Mouse (Mus musculus): ENCODE results near the gene Phf21a.

Phf21a gene

DNA sequence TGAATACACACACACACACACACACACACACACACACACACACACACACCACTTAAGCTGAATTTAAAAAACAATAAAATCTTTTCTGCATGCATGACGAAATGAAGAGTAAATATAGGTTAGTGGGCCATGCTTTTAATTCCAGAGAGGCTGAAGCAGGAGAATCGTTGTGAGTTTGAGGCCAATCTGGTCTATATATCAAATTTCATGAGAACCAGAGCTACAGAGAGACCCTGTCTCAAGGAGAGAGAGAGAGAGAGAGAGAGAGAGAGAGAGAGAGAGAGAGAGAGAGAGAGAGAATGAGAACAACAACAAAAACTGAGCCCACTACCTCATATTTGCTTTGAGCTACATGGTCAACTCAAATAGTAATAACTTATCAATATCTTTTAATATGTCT lies at the start of gene Phf21a:
TSS of gene Phf21a (plus strand) at position 301 of the 400 bp plus-strand sequence.
- no peak for DNase-seq

DNA sequence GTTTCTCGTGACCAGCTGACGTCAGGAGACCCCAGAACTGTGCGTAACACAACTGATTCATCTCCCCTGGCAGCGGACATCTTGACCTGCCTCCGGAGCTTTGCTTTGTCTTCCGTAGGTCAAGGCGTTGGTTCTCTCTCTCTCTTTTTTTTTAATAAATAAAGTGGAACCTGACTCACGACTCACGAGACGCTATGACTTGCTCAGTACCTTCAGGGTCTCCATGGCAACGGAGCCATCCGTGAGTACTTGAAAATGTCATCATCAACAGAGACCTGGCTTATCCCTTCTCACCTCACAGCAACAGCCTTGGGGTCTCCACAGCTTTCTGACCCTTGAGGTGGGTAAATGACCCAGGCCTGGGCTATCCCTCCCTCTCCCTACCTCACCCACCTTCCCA lies 49.6 kb upstream of the Phf21a start:
- DNase-seq, result no peak

DNA sequence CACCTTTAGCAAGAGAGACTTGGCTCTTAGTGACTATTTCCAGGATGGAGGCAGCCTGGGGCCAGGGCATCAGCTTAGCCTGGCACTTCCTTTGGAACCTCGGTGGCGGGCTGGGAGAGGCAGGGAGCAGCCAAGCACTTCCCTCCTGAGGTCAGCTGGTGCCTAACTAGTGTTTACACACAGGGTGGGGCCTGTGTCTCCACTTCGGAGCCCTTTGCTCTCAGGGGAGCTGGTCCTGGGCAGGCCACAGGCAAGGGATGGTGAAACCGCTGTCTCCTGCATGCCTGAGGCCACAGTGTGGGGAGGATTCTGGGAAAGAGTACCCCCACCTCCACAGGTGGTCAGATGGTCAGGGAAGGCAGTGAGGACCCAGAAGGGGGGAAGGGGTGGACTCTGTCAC lies 45.3 kb upstream of the Phf21a start:
- DNase-seq, result peak; percentile 38 to 62

DNA sequence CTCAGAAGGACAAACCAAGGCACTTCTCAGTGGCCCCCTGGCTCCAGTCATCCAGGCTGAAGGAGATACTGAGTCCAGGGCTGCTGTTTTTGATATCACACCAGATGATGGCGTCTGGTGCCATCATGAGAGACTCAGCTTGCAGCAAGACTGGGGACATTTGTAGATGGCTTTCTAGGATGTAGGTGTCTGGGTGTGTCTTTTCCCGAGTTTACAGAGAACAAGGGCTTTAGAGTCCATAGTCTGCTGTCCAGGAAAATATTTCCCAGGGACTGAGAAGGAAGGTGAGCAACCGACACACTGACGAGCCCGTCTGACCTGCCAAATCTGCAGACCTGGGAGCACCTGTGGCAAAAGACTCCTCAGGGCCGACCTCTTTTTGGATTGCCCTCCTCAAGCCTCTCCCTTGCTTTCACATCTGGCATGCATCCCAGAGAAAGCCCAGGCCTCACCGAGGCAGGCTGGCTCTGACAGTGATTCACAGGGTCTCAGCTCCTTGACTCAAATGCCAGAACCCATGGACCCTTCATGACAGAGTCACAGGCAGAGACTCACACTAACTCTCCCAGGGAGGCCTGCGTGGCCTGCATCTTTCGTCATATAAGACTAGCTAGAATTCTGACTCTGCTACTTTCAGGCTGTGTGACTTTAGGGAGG lies 44.8 kb upstream of the Phf21a start:
- no peak for DNase-seq

DNA sequence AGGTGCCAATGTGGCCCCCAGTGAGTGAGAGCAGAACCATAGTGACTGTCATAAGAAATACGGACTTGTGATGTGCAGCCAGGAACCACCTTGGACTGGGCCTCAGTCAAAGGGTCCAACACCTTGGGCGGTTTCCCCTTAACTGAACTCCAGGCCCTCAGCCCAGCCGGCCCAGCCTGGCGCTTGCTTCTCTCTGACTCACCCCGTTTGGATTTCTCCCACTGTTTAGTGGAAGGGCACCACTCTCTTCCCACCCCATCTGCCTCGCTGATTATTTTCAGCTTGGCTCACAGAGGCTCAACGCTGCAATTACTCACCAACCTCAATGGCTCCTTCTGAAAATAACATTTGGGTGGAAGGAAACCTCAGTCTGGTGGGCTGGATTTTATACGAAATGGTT lies 40.7 kb upstream of the Phf21a start:
- DNase-seq, result no peak

DNA sequence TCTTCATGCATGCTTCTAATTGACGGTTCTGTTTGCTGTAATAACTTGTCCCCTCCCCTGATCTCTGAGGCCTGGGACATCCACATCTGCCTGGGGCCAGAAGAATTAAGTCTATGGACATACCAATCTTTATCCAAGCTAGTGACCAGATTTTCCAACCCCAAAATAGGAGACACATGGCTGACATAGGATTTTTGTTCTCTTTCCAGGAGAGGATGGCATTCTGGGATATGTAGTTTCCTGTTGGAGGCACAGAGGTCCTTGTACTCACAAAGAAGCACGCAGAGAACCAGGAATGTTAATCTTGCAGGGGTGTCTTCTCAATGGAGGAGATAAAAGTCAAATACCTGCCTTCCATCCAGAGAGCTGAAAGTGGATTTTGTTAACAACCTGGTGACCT lies 40.2 kb upstream of the Phf21a start:
- no peak for DNase-seq

DNA sequence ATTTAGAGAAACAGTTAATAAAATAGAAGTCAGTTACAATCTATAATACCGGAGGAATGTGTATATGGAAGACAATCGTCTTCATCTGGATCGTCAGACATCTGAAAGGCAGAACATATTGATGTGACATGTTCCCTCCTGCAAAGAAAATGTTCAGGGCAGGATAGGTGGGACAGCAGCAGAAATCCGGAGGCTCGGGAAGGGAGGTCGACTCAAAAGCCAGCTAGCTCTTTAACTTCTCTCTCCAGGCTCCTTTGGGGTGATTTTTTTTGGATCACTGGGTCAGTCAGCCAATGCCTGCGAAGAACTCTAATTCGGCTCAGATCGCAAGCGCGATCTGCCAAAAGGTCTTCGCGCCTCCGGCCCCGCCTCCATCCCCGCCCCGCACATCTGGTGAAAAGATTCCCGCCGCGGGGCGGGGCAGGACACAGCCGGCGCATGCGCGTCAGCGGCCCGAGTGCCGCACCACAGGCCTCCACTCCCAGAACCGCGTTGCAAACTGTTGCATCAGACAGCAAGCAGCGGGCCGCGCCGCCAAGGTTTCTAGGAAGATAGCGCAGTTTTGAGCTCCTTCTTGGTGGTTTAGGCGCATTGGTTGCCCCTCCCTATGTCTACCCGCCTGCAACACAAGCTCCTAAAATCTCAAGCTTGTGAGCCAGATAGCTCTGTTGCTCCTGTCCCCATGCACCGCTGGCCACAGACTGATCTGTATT lies 37.7 kb upstream of the Phf21a start:
- peak; percentile 90 to 93 for DNase-seq

DNA sequence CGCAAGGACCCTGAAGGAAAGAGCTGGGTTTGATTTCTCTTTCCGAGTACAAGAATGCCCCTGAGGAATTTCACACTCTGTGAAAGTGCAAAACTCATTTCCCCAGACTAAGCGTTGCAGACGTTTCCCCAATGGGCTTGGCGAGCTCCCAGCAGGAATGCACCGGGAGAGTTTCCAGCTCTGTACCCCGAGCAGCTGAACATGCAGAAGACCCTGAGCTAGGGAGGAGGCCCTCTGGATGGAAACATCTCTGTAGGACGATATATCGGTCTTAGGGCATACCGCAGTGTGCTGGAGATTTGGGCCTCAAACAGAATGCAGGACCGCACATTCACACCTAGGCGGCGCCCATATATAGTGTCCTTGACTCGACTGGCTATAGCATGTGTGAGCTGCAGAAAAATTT lies 37.1 kb upstream of the Phf21a start:
- peak; percentile 46 to 59 for DNase-seq

DNA sequence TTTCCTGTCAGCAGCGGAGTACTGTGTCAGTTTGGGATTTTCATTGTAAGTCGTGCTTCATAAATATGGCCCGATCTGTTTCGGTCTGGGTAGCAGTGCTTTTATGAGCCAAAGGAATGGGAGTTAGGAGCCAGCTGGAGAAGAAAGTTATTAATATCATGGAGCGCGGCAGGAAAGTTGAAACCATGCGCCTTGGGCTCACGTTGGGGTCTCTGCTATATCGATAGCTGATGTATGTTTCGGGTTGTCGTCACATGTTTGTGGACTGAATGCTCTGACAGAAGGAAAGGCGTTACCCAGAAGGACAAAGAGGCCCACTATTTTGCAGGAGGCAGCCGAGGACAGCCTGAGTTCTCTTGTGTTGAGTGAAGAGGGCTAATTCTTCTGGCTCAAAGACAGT lies 36.2 kb upstream of the Phf21a start:
- DNase-seq, result no peak

DNA sequence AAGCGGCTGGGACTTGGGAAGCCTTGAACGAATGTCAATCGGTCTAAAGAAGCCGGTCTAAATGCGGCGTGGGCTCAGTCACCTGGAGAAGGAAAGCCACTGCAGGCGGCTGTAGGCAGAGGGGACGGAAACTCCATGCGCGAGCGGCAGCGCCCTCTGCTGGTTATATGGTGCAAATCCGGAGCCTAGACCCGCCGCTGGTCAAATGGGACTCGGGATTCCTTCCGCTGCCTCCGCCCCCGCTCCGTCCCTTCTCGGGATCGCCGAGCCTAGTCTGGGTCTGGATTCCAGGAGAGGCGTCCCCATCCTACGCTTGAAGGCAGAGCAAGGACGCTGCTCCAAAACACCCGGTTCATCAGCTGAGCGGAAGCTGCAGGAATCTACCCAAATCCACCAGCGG lies 34.4 kb upstream of the Phf21a start:
- peak; percentile 88 to 91 for DNase-seq

DNA sequence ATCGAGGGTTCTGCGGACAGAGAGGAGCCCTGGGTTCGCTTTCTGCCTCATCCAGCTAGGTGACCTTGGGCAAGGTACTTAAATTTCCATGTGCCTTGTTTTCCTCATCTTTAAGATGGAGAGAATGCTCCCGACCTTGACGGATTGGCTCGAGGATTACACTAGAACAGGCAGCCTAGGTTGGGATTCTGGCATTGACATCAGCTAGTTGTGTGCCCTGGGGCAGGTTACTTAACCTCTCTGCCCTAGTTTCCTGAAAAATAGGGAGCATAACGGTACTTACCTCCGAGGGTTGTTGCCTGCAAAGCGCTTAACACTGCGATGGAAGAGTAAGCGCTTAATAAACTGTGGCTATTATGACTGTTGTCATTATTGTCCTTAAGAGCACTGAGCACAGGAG lies 34.0 kb upstream of the Phf21a start:
- no peak for DNase-seq

DNA sequence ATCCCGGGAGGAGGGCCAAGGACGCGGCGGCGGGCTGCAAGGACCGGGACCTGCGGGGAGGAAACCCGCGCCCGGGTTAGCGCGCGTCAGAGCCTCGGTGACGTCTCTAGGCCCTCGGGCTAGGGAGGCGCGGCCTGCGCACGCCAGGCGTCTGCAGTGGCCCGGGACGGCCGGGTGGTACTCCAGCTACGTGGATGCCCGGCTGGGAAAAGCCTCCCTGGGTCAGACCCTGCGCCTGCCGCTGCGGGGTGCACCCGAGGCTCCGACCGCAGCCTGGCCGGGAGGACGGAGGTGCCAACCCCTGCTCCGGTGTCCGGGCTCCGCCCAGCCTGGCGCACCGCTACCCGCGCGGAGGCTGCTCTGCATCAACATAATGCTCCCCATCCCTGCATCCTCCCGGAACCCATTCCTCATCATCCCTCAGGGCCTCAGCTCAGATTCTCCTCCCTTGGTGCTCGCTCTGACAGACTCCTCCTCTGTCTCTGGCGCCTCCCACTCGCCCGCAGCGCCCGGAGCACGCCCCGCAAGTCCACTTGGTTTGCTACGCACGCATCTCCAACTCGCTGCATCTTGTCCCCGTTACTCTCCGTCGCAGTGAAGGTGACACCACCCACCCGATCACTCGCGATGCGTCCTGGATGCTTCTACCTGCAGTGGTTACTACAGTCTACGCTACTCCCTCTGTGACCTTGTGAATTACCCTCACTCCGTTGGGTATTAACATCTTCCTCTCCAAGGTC lies 33.3 kb upstream of the Phf21a start:
- peak; percentile 49 to 56 for DNase-seq

DNA sequence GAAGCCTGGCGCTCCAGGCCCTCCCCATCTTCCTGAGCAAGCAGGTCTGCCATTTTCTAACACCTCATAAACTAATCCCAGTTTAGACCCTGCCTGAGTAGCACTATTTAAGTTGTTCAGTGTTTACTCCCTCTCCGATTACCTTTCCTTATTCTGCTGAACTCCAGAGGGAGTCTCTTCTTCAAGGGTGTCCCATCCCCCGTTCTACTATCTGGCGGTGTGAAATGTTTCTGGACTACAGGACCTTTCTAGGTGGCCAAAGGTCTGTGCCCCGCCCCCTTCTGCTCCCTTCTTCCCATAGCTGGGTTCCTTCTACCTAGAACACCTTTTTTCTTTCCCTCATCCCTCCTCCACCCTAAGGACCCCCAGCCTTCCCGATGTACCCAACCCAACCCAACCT lies 32.6 kb upstream of the Phf21a start:
- no peak for DNase-seq

DNA sequence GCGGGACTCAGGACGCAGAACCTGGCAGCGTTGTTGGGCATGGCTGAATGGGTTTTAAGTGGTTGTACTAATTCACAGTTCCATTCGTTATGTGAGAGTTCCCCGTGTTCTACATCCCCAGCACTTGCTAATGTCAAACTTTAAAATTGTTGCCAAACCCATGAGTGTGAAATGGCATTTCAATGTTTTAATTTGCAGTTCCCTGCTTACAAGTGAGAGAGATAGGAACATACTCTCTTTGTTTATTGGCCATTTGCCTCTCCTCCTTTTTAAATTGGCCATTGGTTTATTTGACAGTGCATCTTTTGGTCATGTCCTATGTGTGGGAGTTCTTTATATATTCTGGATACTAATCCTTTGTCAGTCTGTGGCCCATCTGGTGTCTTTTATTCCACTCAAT lies 31.6 kb upstream of the Phf21a start:
- no peak for DNase-seq

DNA sequence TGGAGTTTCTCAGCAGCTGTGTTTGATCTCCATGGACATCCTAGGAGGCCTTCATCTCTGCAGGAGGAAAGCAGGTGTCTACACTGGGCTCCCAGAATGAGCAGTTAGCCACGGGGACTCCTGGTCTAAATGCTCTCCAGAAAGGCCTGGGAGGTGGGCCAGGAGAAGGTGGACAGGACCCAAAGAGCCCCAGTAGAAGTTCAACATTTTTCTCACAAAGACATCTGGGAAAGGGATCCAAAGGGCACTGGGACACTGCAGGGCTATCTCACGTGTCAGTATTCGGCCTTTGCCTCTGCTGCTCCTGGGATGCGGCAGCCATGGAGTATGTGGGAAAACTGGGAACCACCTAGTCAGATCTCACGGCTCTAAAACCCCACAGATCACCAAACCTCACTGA lies 29.8 kb upstream of the Phf21a start:
- no peak for DNase-seq

DNA sequence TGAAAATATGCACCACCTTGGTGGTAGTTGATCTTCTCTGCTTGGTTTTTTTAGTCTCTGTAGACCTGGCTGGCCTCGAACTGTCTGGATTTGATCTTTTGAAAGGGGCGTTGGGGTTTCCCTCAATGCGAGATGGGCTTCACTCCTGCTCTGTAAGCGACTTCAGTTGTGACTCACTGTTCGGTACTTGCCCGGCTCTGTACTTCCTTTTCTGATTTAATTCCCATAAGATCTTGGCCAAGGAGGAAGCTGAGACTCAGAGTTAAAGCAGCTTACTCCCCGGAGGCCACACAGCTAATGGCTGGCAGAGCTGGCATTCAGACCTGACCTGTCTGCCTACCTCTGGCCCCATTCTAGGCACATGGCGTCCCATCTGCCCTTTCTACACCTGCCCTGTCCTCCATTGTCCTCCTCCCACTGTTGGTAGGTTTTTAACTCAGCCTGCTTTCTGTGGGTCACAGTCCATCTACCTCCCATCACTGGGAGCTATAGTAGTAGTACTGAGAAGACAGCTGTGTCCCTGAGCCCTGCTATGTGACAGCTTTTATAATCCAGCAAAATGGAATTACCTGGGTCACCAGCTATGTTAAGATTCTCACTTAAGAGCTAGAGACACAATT lies 27.5 kb upstream of the Phf21a start:
- no peak for DNase-seq

DNA sequence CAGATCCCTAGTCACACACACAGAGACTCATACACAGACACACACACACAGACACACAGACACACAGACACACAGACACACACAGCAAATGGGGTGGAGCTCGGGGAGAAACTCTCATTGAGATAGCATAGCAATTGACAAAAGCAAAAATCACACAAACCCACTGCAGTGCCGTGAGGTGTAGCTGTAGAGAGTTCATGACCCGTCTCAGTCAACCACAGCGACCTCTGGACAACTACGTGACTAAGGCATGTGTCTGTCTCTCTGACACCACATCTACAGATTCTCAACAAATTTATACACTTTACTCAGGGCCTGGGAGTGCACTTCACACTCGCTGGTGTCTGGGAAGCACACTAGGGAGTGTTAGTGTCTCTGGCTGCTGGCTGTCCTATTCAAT lies 27.0 kb upstream of the Phf21a start:
- DNase-seq, result no peak

DNA sequence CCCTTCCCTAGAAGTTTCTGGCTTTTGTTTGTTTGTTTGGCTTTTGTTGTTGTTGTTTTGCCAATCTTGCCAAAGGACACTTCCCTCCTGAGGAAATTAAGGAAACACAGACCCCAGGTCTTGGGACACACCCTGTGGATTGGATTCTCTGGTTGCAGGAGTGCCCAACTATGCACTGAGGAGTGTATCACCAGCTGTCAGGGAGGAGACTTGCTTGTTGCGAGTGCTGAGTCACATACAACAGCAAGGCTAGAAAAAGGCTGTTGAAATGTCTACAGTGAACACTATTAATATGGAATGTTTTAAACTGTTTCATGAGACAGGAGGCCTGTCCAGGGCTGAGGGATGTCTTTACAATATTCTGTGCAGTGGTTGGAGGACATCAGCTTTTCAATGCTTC lies 26.0 kb upstream of the Phf21a start:
- DNase-seq, result no peak

DNA sequence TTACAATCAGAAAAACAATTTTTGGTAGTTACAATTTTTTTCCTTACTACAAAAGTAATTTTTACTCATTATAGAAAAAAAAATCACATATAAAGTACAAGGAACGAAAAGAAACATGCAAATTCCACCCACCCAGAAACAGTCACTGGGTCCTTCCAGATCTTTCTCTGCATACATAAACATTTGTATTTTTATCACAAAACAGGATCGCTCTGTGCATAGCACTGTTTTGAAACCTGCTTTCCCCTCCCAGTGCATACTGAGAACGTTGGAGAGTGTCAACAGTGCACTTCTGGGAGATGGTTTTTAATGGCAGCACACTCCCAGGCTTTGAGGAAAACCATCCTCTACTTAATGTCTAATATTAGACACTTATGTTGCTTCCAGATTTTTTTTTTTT lies 25.3 kb upstream of the Phf21a start:
- DNase-seq, result no peak

DNA sequence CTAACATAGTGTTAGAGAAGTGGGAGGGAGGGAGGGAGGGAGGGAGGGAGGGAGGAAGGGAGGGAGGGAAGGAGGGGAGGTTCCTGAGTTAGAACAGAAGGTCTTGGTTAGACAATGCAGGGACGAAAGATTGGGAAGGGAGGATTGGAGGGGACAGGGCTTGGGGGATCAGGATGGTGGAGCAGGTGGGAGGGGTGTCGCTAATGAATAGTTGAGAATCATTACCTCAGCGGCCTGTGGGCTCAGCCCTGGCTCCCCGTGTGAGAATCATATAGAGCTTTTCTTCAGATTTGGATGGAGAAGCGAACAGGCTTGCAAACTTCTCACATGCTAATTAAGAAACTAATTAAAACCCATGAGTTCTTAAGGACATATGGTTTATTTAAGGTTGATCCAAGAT lies 23.3 kb upstream of the Phf21a start:
- DNase-seq, result no peak

DNA sequence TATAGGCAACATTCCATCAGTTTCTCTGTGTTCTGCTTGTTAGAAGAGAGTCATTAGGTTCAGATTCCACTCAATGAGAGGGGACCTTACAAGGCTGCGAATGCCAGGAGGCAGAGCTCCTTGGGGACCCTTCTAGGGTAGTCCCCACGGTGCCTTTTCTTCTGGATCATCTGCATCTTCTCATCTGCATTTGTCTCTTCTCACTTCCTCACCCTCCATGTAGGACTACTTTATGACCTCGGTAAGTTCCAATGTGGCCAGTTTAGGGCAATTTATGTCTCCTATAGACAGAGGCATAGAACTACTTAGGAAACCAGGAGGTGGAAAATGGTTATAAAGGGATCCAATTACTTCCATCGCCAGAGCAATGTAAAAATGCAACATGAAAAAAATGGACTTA lies 21.8 kb upstream of the Phf21a start:
- DNase-seq, result no peak

DNA sequence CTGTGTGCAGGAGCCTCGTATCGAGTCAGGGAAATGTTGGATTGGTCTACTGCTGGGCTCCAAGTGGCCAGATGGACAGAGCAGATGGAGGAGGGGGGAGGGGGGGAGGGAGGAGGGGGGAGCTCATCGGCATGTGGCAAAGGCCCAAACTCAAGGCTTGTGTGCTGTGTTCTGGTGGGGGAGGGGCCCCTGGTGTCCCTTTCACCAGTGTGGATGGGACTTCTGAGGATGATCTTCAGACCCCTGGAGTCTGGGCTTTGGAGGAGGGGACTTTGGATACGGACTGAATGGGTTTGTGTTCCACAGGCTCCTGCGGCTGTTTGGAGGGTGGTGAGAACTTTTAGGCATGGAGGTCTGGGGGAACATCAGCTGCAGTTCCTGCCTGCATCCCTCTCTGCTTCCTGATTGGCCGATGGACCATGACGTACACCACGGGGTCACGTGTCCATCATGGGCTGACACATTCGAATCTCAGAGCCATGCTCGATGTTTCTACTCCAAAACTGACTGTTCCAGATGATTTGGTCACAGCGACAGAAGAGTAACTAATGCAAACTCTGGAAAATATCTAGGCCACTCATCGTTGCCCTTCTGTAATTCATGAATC lies 16.7 kb upstream of the Phf21a start:
- DNase-seq, result no peak

DNA sequence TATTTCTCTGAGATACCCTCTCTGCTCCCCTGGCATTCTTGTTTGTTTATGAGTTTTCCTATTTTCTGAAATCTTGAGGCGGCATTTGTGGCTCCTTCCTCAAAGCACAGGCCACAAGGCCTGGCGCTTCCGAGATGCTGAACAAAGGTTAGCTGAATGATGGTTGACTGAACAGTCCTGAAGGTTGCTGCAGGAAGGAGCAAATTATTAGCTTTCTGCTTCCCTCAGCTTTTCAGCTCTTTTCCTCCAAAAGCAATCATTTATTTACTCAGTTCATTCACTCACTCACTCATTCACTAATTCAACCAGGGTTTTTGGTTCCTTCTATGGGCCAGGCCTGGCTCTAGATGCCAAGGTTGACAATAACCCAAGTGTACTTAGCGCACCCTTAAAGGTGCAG lies 10.7 kb upstream of the Phf21a start:
- DNase-seq, result no peak
